Mouse (Mus musculus) G1E (cell line): ENCODE data around the gene Ube2c. TPM values are rescaled to one million over a fixed set of nuclear protein-coding genes. Genes with fewer than 3 reads are reported as not detected.

ENCODE experiments used
- ATAC-seq: 2 replicates; pipeline ENCODE4 v1.8.0; 2016; ENCODE audit warnings: mild to moderate bottlenecking; ENCODE audit not compliant: insufficient number of reproducible peaks, poor library complexity, low FRiP score, severe bottlenecking; ENCODE audit errors: extremely low read depth
- DNase-seq: peaks from one replicate; pipeline ENCODE4 v3.0.0; 2012; ENCODE audit warnings: low spot score
- H3K27me3 ChIP-seq: 2 replicates; pipeline ENCODE4 v1.6.1; 2012; ENCODE audit warnings: mild to moderate bottlenecking, low read length, inconsistent platforms; ENCODE audit not compliant: insufficient read depth
- H3K36me3 ChIP-seq: replicated peaks from 2 replicates; pipeline ENCODE3; 2012; ENCODE audit warnings: mild to moderate bottlenecking, inconsistent platforms
- H3K4me1 ChIP-seq: 2 replicates; pipeline ENCODE4 v1.6.1; 2012; ENCODE audit warnings: low read depth, low read length, inconsistent platforms, mixed read lengths; ENCODE audit not compliant: insufficient read depth
- H3K4me3 ChIP-seq: 2 replicates; pipeline ENCODE4 v1.5.1; 2012; ENCODE audit warnings: low read depth, mild to moderate bottlenecking, inconsistent platforms, low read length, moderate library complexity, mixed read lengths
- H3K9me3 ChIP-seq: replicated peaks from 2 replicates; pipeline ENCODE4 v1.6.1; 2012; ENCODE audit warnings: inconsistent platforms
- CTCF ChIP-seq: IDR thresholded peaks from 2 replicates; pipeline ENCODE4 v1.5.1; 2012; ENCODE audit warnings: low read depth, low read length, inconsistent platforms, mixed read lengths
- GATA1 ChIP-seq: IDR thresholded peaks from 2 replicates; pipeline ENCODE4 v1.6.1; 2012; ENCODE audit warnings: borderline replicate concordance, low read length, inconsistent platforms, mixed read lengths
- GATA2 ChIP-seq: IDR thresholded peaks from 2 replicates; pipeline ENCODE4 v1.6.1; 2012; ENCODE audit warnings: low read depth, low read length, inconsistent platforms, borderline replicate concordance
- POLR2AphosphoS5 ChIP-seq: IDR thresholded peaks from 2 replicates; pipeline ENCODE4 v1.6.1; 2012; ENCODE audit warnings: low read depth, low read length, inconsistent platforms; ENCODE audit not compliant: insufficient replicate concordance
- TAL1 ChIP-seq: conservative IDR thresholded peaks from 2 replicates; pipeline ENCODE4 v1.6.1; 2012; ENCODE audit warnings: low read depth, low read length, inconsistent platforms, mixed read lengths
- polyA plus RNA-seq: library from polyadenylated mRNA; stranded (reverse); fragments of >175 nt; gene quantifications from 2 replicates; pipeline ENCODE4 v1.2.3, GENCODE M21; 2012
- total RNA-seq, 2 experiments: library from RNA; stranded (forward) in 1 of 2; stranded (reverse) in 1 of 2; fragments of 200-1000 nt in 1 of 2; fragments of >200 nt in 1 of 2; fragmentation: Nextera tagmentation in 1 of 2; gene quantifications; 2 replicates each; pipeline ENCODE4 v1.2.3; 2014 to 2017

Ube2c gene
- total and polyA plus RNA-seq, 3 experiments: 102 to 411 (median 127) TPM

- no peak overlapping the region; the same call in 1 of the 2 replicates for H3K4me3 ChIP-seq
- H3K4me1 ChIP-seq: peaks cover 21% of the 10 kb centered on the region
- no peak for DNase-seq
- peaks cover 46% of the 10 kb centered on the region for H3K27me3 ChIP-seq
- peaks cover 12% of the 10 kb centered on the region for H3K36me3 ChIP-seq
- H3K9me3 ChIP-seq: no peaks in the 10 kb centered on the region
- no peak for ATAC-seq
- no peak for TF ChIP-seq TAL1
- no peak for TF ChIP-seq GATA2
- no peak for TF ChIP-seq CTCF
- no peak for TF ChIP-seq POLR2AphosphoS5
- TF ChIP-seq GATA1: no peak
Observed at GRCm38 (mm10) chr2:164777246-164778014, 7.7 kb downstream of the Ube2c start.

GRCm38 (mm10) chr2:164778015-164778287 lies 8.3 kb downstream of the Ube2c start:
- TF ChIP-seq GATA1 (no peak), GATA2 (no peak), TAL1 (no peak), CTCF (no peak), POLR2AphosphoS5 (no peak)
- H3K27me3 ChIP-seq: peaks cover 46% of the 10 kb centered on the region
- peaks cover 9% of the 10 kb centered on the region for H3K36me3 ChIP-seq
- ATAC-seq (no peak), DNase-seq (no peak)
- H3K9me3 ChIP-seq: no peaks in the 10 kb centered on the region
- peaks cover 19% of the 10 kb centered on the region for H3K4me1 ChIP-seq
- H3K4me3 ChIP-seq: no peak overlapping the region; the same call in 1 of the 2 replicates

GRCm38 (mm10) chr2:164778809-164779208 lies 9.1 kb downstream of the Ube2c start:
- DNase-seq: no peak
- peaks cover 51% of the 10 kb centered on the region for H3K27me3 ChIP-seq
- ATAC-seq: no peak
- peaks cover 10% of the 10 kb centered on the region for H3K4me1 ChIP-seq
- no peak overlapping the region for H3K4me3 ChIP-seq
- no peak for TF ChIP-seq GATA2
- no peak for TF ChIP-seq POLR2AphosphoS5
- TF ChIP-seq TAL1: no peak
- TF ChIP-seq CTCF: no peak
- TF ChIP-seq GATA1: no peak
- no peaks in the 10 kb centered on the region for H3K9me3 ChIP-seq
- H3K36me3 ChIP-seq: peaks cover under 1% of the 10 kb centered on the region

GRCm38 (mm10) chr2:164779481-164780086 lies 9.9 kb downstream of the Ube2c start, which contains the start of gene Tnnc2:
TSS of gene Tnnc2 (minus strand) at chr2:164779967.
- no peaks in the 10 kb centered on the region for H3K36me3 ChIP-seq
- no peak for TF ChIP-seq TAL1
- no peak within 1 kb of the TSS for H3K4me3 ChIP-seq
- peaks cover 6% of the 10 kb centered on the region for H3K4me1 ChIP-seq
- ATAC-seq: no peak
- DNase-seq: no peak
- H3K27me3 ChIP-seq: peaks cover 53% of the 10 kb centered on the region
- H3K9me3 ChIP-seq: no peaks in the 10 kb centered on the region

GRCm38 (mm10) chr2:164781876-164782275 lies 12.2 kb downstream of the Ube2c start:
- DNase-seq (no peak), ATAC-seq (no peak)
- Histone ChIP-seq H3K9me3 (no peaks in the 10 kb centered on the region), H3K4me3 (no peak overlapping the region), H3K27me3 (peaks cover 47% of the 10 kb centered on the region), H3K4me1 (peaks cover 29% of the 10 kb centered on the region), H3K36me3 (no peaks in the 10 kb centered on the region)
- TF ChIP-seq GATA1: no peak
- TF ChIP-seq POLR2AphosphoS5: no peak
- no peak for TF ChIP-seq GATA2
- no peak for TF ChIP-seq TAL1
- TF ChIP-seq CTCF: no peak

- H3K27me3 ChIP-seq: peaks cover 25% of the 10 kb centered on the region
- ATAC-seq: no peak
- no peak for DNase-seq
Observed at GRCm38 (mm10) chr2:164783926-164784581, 14.4 kb downstream of the Ube2c start.

More at GRCm38 (mm10) chr2:164783926-164784581, 14.4 kb downstream of the Ube2c start:
- peaks cover 13% of the 10 kb centered on the region for H3K36me3 ChIP-seq
- H3K9me3 ChIP-seq: no peaks in the 10 kb centered on the region
- TF ChIP-seq POLR2AphosphoS5 (no peak), GATA2 (no peak), GATA1 (no peak), CTCF (no peak), TAL1 (no peak)
- no peak overlapping the region for H3K4me3 ChIP-seq
- peaks cover 40% of the 10 kb centered on the region for H3K4me1 ChIP-seq
